Mouse (Mus musculus) olfactory bulb, adult 2 months (tissue): ENCODE measurements around the gene Dct.

Source experiments
- CTCF ChIP-seq: fragments of 200-500 bp; IDR thresholded peaks from 2 replicates; pipeline ENCODE4 v1.5.1; 2012; ENCODE audit warnings: low read depth, mild to moderate bottlenecking, low read length, moderate library complexity; ENCODE audit not compliant: insufficient read depth
- POLR2A ChIP-seq: fragments of 200-500 bp; IDR thresholded peaks from 2 replicates; pipeline ENCODE4 v1.6.1; 2012; ENCODE audit warnings: mild to moderate bottlenecking, low read depth, low read length, moderate library complexity; ENCODE audit not compliant: insufficient read depth

DNA sequence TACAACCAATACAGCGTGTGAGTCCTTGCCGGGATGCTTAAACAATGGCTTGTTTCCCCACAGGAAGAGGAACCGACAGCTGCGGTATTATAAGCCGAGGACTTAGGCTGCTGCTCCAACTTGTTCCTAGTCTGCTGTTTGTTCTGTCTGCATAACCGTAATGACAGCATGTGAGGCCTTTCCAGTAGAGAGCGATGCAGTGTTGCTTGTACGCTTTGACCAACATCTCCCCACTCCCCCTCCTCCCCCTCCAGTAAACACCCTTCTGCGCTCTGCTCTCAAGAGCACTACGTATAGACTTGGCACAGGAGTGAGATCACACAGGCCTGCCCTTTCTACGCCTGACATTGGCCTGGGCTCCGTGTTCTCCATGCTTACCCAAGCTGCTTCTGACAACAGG, 18.1 kb upstream of the Dct start:
- no peak for TF ChIP-seq CTCF
- TF ChIP-seq POLR2A: no peak
